Mouse (Mus musculus): ENCODE data around the gene Helz.

Helz gene

GRCm38 (mm10) chr11:107668223-107668622 lies 120.5 kb downstream of the Helz start:
- in situ Hi-C loops (cut with MboI, MseI): no loop called here

GRCm38 (mm10) chr11:107668977-107669376 lies 121.2 kb downstream of the Helz start:
- in situ Hi-C loops (cut with MboI, MseI): no loop called here

DNA sequence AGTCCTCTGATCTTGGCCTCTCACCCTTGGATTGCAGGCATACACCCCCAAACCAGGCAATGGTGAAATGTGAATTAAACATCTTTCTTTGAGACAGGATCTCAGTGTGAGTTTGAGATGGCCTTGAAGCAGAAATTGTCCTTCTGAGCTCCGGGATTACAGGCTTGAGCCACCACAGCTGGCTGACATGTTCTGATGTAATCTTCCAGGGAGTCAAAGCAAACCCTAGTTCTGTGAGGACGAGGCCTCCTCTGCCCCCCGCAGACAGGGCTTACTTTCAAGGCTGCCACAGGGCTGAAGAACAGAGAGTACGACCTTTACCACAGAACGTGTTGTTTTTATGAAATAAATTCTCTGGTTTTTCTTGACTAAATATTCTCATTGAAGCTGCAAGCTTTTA lies 126.3 kb downstream of the Helz start:
- in situ Hi-C loops (cut with MboI, MseI): no loop called here

DNA sequence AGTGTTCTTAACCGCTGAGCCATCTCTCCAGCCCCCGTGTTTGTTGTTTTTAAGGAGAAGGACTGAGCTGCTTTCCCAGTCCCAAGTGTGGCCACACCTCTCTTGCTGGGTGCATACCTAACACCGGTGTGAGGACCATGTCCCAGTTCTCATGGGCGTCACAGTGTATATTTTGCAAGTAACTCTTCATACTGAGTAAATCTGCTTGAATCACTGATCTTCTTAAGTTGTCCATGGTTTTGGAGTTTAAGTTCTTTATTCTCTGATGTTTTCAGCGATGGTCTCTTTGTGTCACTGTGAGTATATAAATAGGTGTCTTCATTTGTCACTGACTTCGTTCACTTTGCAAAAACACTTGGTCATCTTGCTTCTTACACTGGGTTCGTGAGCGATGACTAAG lies 126.9 kb downstream of the Helz start:
- in situ Hi-C loops (cut with MboI, MseI): no loop called here

DNA sequence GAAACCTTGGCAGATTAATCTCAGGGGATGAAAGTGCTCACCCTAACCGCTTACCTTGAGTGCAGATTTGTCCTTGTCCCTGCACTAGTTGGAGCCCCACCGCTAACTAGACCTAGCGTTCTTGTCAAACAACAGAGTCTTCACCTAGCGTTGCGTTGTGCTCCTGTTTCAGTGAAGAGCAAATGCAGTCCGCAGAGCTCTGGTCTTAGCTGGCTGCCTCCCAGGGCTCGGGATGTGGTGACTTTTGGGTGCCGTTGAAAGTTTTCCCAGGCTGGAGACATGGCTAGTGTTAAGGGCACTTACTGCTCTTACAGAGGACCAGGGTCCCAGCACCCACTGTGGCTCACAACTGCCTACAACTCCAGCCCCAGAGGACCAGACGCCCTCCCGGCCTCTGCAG lies 127.5 kb downstream of the Helz start:
- in situ Hi-C loops (cut with MboI, MseI): no loop called here

GRCm38 (mm10) chr11:107676207-107676940 lies 128.6 kb downstream of the Helz start:
- in situ Hi-C loops (cut with MboI, MseI): no loop called here

GRCm38 (mm10) chr11:107682694-107683355 lies 135.1 kb downstream of the Helz start:
- in situ Hi-C loops (cut with MboI, MseI): no loop called here

- in situ Hi-C loops (cut with MboI, MseI): no loop called here
These were observed 136.1 kb downstream of the Helz start for GRCm38 (mm10) chr11:107683544-107684465.

DNA sequence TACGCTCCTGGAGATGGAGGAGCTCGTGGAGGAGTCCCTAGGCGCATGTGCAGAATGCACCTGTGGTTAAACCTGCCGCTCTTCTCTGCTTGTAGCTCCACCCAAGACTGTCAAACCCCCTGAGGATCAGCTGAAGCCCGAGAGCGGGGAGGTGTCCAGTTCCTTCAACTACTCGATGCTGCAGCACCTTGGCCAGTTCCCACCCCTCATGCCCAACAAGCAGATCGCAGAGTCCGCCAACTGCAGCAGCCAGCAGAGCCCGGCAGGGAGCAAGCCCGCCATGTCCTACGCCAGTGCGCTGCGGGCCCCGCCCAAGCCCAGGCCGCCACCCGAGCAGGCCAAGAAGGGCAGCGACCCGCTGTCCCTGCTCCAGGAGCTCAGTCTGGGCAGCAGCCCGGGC lies 138.6 kb downstream of the Helz start:
- in situ Hi-C loops (cut with MboI, MseI): no loop called here

GRCm38 (mm10) chr11:107688480-107688879 lies 140.8 kb downstream of the Helz start:
- in situ Hi-C loops (cut with MboI, MseI): no loop called here

DNA sequence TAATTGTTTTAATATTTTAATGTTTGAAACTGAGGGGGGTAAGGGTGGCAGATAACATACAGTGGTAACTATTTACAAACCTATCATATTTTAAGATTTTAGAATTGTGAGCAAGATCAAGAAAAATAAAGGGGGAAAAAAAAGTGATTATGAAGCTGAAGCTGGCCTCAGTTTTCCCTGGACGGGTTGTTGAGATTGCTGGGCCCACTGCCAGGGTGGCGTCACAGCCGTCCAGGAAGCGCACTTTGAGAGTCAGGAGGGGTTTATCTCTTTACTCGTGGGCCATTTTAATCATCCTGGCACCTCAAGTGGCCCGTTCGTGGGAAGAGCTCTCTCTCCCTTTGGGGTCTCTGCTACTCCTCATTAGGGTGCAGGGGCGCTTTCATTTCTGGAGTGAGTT lies 143.8 kb downstream of the Helz start:
- in situ Hi-C loops (cut with MboI, MseI): no loop called here

- in situ Hi-C loops (cut with MboI, MseI): no loop called here
These were observed 145.6 kb downstream of the Helz start for GRCm38 (mm10) chr11:107693338-107693737.

DNA sequence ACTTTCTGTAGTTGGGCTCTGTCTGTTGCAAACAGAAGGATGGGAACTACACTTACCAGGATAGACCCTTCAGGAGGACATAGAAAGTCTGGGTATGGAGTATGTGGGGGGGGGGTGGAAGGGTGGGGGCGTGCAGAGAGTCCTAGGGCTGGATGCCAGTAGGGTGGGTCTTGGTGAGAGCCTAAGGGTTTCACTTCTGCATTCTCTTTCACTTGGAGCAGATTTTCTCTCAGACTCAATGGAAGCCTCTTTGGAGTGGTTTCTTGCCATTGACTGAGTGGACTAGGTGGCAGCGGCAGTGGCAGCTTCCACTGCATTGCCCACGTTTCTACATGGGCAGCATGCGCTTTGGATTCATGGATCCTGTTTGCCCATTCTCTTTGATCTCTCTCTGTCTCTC lies 152.2 kb downstream of the Helz start:
- in situ Hi-C loops (cut with MboI, MseI): no loop called here

DNA sequence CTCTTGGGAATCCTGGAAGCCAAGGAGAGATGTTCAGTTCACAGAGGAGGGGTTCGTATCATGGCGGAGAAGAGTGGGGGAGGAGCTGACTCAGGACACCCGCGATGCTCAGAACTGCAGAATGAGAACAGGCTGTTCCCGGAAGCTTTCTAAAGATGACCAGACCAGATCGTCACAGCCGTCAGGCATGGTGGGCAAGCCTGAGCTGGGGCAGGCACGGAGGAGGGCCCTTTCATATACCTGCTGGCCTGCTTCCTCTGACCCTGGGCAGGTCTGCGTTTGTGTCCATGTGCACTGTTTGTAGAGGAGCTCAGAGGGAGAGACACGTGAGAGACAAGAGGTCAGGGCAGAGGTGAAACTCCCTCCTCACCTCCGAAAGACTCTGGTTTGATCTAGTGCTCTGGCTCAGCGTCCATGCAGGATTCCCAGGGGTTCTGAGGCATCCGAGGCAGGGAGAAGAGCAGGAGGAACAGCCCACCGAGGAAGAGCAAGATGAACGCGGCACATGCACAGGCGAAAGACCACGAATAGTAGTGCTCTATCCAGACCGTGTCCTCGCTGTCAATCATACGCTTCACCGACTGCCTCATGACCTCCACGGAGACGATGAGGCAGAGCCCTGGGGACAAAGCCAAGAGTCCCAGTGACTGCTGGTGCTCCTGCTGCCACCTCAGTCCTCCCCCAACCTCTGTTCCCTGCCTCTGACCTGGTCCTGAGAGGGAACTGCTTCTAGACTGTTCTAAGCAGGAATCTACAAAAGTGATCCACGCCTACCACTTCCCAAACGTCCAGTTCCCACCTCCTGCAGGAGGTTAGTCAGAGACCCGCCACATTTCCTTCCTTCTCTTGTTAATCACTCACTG lies 155.8 kb downstream of the Helz start:
- in situ Hi-C loops (cut with MboI, MseI): no loop called here

- in situ Hi-C loops (cut with MboI, MseI): no loop called here
These were observed 157.3 kb downstream of the Helz start for GRCm38 (mm10) chr11:107705060-107705459.

DNA sequence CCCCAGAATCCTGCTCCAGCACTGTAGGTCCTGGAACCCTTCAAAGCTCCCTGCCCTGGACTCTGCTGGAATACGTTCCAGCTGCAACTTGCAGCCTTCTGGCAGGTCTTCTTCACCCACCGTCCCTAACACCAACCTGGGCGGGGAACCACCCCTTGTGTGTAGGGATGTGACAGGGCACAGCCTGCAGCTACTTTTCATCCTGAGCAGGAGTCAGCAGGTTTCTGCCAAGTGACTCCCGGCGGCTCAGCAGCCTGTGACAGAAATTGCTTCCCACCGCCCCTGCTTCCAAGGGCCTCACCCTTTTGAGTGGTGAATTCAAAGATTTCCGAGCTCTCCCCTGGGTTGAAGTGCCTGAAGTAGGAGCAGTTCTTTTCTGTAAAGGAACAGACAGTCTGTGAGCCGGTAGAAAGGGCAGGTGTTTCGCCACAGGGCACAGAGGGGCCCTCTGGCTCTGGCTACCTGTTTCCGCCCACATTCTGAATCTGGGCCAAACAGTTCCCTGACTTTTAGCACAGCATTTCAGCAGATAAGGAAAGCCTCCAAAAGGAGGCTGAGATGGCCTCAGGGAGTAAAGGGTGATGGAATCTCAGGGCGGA lies 157.8 kb downstream of the Helz start:
- in situ Hi-C loops (cut with MboI, MseI): no loop called here

DNA sequence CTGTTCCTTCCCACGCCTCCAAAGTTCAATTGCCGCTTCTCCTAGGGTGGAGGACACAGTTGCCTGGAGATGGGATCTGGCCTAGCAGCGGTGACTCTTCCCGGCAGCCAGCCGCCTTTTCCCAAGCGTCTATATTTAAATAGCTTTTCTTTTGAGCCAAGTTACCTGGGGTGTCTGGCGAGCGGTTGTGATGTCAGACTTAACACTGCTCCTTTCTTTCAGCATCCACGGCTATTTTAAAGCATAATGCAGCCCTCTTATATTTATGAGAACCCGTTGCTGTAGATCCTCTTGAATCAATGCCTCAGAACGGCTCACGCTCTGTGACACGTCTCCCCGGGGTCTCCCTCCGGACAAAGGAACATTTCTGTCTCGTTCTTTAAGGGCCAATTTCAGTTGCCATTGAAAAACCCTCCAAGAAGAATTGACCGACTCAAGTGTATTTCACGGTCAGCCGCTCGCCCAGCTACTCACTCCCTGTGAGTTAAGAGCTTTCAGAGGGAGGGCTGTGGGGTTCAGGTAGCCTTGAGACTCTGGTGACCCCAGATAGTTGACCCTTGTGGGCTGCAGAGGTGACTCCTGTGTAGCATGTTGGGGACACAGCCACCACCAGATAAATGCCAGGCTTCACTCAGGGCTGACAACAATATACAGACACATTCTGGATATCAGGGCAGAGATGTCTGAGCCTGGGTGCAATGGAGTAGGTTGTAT lies 160.3 kb downstream of the Helz start:
- in situ Hi-C loops (cut with MboI, MseI): no loop called here

GRCm38 (mm10) chr11:107710379-107710778 lies 162.6 kb downstream of the Helz start:
- in situ Hi-C loops (cut with MboI, MseI): no loop called here

GRCm38 (mm10) chr11:107714368-107714767 lies 166.6 kb downstream of the Helz start:
- in situ Hi-C loops (cut with MboI, MseI): no loop called here

GRCm38 (mm10) chr11:107716332-107716938 lies 168.7 kb downstream of the Helz start, which contains the start of gene Cacng1:
Gene Cacng1, minus strand, starts transcription at chr11:107716522.
- in situ Hi-C loops (cut with MboI, MseI): loop anchor here (5.0 kb wide), 1 partner anchor 81 kb away; no protein-coding TSS in a partner anchor
